Mouse (Mus musculus): ENCODE measurements at regions not wholly inside any gene's neighbourhood (a gene's known extent, or its start where the extent isn't known, plus 50 kb on each side); places are given as distances from the start of the nearest gene placed in this dataset.

- Histone ChIP-seq H3K27me3 (replicated peaks; ENCODE audit: control insufficient read depth, insufficient read depth, low read length) (no peaks in the 10 kb centered on the region), H3K4me2 (ENCODE audit: low read length) (no peak overlapping the region), H3K9me3 (ENCODE audit: control insufficient read depth, low read length) (no peaks in the 10 kb centered on the region), H3K4me3 (ENCODE audit: low read length) (no peak overlapping the region), H3K36me3 (ENCODE audit: control insufficient read depth, insufficient read depth, low read length) (no peaks in the 10 kb centered on the region), H3K9ac (ENCODE audit: low read depth, low read length) (no peak overlapping the region), H3K27ac (ENCODE audit: low read depth, low read length) (no peak overlapping the region), H3K4me1 (ENCODE audit: control insufficient read depth, insufficient read depth, low read depth, low read length) (no peaks in the 10 kb centered on the region)
- no peak for ATAC-seq
- 69% methylated on average over 4 of the region's 4 CpGs for WGBS
Observed at GRCm38 (mm10) chr1:35372751-35373150, 523.0 kb downstream of the Plekhb2 start.

GRCm38 (mm10) chr1:35380633-35381385 is 531.0 kb downstream of the Plekhb2 start:
- WGBS, result 62% methylated on average over 11 of the region's 11 CpGs
- ATAC-seq, result no peak

GRCm38 (mm10) chr1:35385430-35385829 is 535.7 kb downstream of the Plekhb2 start:
- Histone ChIP-seq H3K4me2 (ENCODE audit: low read length) (peak overlapping the region; percentile 11; the same call in 1 of the 2 replicates), H3K27me3 (replicated peaks; ENCODE audit: control insufficient read depth, insufficient read depth, low read length) (no peaks in the 10 kb centered on the region), H3K27ac (ENCODE audit: low read depth, low read length) (no peak overlapping the region), H3K9me3 (ENCODE audit: control insufficient read depth, low read length) (no peaks in the 10 kb centered on the region), H3K4me3 (ENCODE audit: low read length) (no peak overlapping the region), H3K9ac (ENCODE audit: low read depth, low read length) (no peak overlapping the region), H3K36me3 (ENCODE audit: control insufficient read depth, insufficient read depth, low read length) (no peaks in the 10 kb centered on the region), H3K4me1 (ENCODE audit: control insufficient read depth, insufficient read depth, low read depth, low read length) (no peaks in the 10 kb centered on the region; the same call in 1 of the 2 replicates)
- 35% methylated on average over 9 of the region's 9 CpGs for WGBS
- ATAC-seq, result peak; percentile 42; the same call in 1 of the 2 replicates

More at GRCm38 (mm10) chr1:35380633-35381385, 531.0 kb downstream of the Plekhb2 start:
- H3K4me3 ChIP-seq (ENCODE audit: low read length), result no peak overlapping the region
- H3K9ac ChIP-seq (ENCODE audit: low read depth, low read length), result no peak overlapping the region
- no peak overlapping the region for H3K4me2 ChIP-seq (ENCODE audit: low read length)
- no peak overlapping the region for H3K27ac ChIP-seq (ENCODE audit: low read depth, low read length)
- H3K4me1 ChIP-seq (ENCODE audit: control insufficient read depth, insufficient read depth, low read depth, low read length), result no peaks in the 10 kb centered on the region; the same call in 1 of the 2 replicates
- no peaks in the 10 kb centered on the region for H3K36me3 ChIP-seq (ENCODE audit: control insufficient read depth, insufficient read depth, low read length)
- H3K9me3 ChIP-seq (ENCODE audit: control insufficient read depth, low read length), result no peaks in the 10 kb centered on the region
- no peaks in the 10 kb centered on the region for H3K27me3 ChIP-seq (replicated peaks; ENCODE audit: control insufficient read depth, insufficient read depth, low read length)

- H3K4me3 ChIP-seq (ENCODE audit: low read length), result no peak overlapping the region
- no peak for ATAC-seq
- no peak overlapping the region for H3K9ac ChIP-seq (ENCODE audit: low read depth, low read length)
- H3K36me3 ChIP-seq (ENCODE audit: control insufficient read depth, insufficient read depth, low read length), result no peaks in the 10 kb centered on the region
- H3K9me3 ChIP-seq (ENCODE audit: control insufficient read depth, low read length), result no peaks in the 10 kb centered on the region
- WGBS, result 30% methylated on average over 6 of the region's 6 CpGs
- no peaks in the 10 kb centered on the region for H3K27me3 ChIP-seq (replicated peaks; ENCODE audit: control insufficient read depth, insufficient read depth, low read length)
- H3K4me1 ChIP-seq (ENCODE audit: control insufficient read depth, insufficient read depth, low read depth, low read length), result no peaks in the 10 kb centered on the region; the same call in none of the 2 replicates
- no peak overlapping the region for H3K27ac ChIP-seq (ENCODE audit: low read depth, low read length)
- no peak overlapping the region for H3K4me2 ChIP-seq (ENCODE audit: low read length)
Observed at GRCm38 (mm10) chr1:35388181-35388580, 538.4 kb downstream of the Plekhb2 start.

- H3K4me1 ChIP-seq (ENCODE audit: control insufficient read depth, insufficient read depth, low read depth, low read length), result no peaks in the 10 kb centered on the region; the same call in none of the 2 replicates
- no peaks in the 10 kb centered on the region for H3K36me3 ChIP-seq (ENCODE audit: control insufficient read depth, insufficient read depth, low read length)
- H3K4me2 ChIP-seq (ENCODE audit: low read length), result no peak overlapping the region
- H3K9ac ChIP-seq (ENCODE audit: low read depth, low read length), result no peak overlapping the region
- WGBS, result 90% methylated on average over 4 of the region's 4 CpGs
- no peaks in the 10 kb centered on the region for H3K27me3 ChIP-seq (replicated peaks; ENCODE audit: control insufficient read depth, insufficient read depth, low read length)
- no peaks in the 10 kb centered on the region for H3K9me3 ChIP-seq (ENCODE audit: control insufficient read depth, low read length)
- ATAC-seq, result no peak
- no peak overlapping the region for H3K27ac ChIP-seq (ENCODE audit: low read depth, low read length)
- H3K4me3 ChIP-seq (ENCODE audit: low read length), result no peak overlapping the region
Observed at GRCm38 (mm10) chr1:35390371-35390770, 540.6 kb downstream of the Plekhb2 start.

GRCm38 (mm10) chr1:35390858-35391586 is 541.2 kb downstream of the Plekhb2 start:
- Histone ChIP-seq H3K4me3 (ENCODE audit: low read length) (no peak overlapping the region), H3K9me3 (ENCODE audit: control insufficient read depth, low read length) (no peaks in the 10 kb centered on the region), H3K27me3 (replicated peaks; ENCODE audit: control insufficient read depth, insufficient read depth, low read length) (no peaks in the 10 kb centered on the region), H3K4me2 (ENCODE audit: low read length) (no peak overlapping the region), H3K4me1 (ENCODE audit: control insufficient read depth, insufficient read depth, low read depth, low read length) (no peaks in the 10 kb centered on the region; the same call in 1 of the 2 replicates), H3K36me3 (ENCODE audit: control insufficient read depth, insufficient read depth, low read length) (no peaks in the 10 kb centered on the region), H3K9ac (ENCODE audit: low read depth, low read length) (no peak overlapping the region), H3K27ac (ENCODE audit: low read depth, low read length) (no peak overlapping the region)
- no peak for ATAC-seq
- 67% methylated on average over 7 of the region's 7 CpGs for WGBS

GRCm38 (mm10) chr1:35393550-35394118 is 543.9 kb downstream of the Plekhb2 start:
- H3K27ac ChIP-seq (ENCODE audit: low read depth, low read length), result no peak overlapping the region
- no peak overlapping the region for H3K9ac ChIP-seq (ENCODE audit: low read depth, low read length)
- 48% methylated on average over 6 of the region's 6 CpGs for WGBS

GRCm38 (mm10) chr1:35400674-35401359 is 551.0 kb downstream of the Plekhb2 start:
- no peaks in the 10 kb centered on the region for H3K36me3 ChIP-seq (ENCODE audit: control insufficient read depth, insufficient read depth, low read length)
- H3K4me1 ChIP-seq (ENCODE audit: control insufficient read depth, insufficient read depth, low read depth, low read length), result peaks cover 4% of the 10 kb centered on the region

More at GRCm38 (mm10) chr1:35393550-35394118, 543.9 kb downstream of the Plekhb2 start:
- no peaks in the 10 kb centered on the region for H3K9me3 ChIP-seq (ENCODE audit: control insufficient read depth, low read length)
- H3K4me1 ChIP-seq (ENCODE audit: control insufficient read depth, insufficient read depth, low read depth, low read length), result no peaks in the 10 kb centered on the region; the same call in 1 of the 2 replicates
- ATAC-seq, result 0 out of 2 replicates have a peak, but pooled peaks have one; percentile 34
- H3K36me3 ChIP-seq (ENCODE audit: control insufficient read depth, insufficient read depth, low read length), result no peaks in the 10 kb centered on the region
- no peak overlapping the region for H3K4me3 ChIP-seq (ENCODE audit: low read length)
- no peaks in the 10 kb centered on the region for H3K27me3 ChIP-seq (replicated peaks; ENCODE audit: control insufficient read depth, insufficient read depth, low read length)
- H3K4me2 ChIP-seq (ENCODE audit: low read length), result no peak overlapping the region

More at GRCm38 (mm10) chr1:35400674-35401359, 551.0 kb downstream of the Plekhb2 start:
- no peak overlapping the region for H3K4me3 ChIP-seq (ENCODE audit: low read length)
- H3K4me2 ChIP-seq (ENCODE audit: low read length), result no peak overlapping the region
- WGBS, result 55% methylated on average over 11 of the region's 11 CpGs
- no peak overlapping the region for H3K9ac ChIP-seq (ENCODE audit: low read depth, low read length)
- no peaks in the 10 kb centered on the region for H3K9me3 ChIP-seq (ENCODE audit: control insufficient read depth, low read length)
- ATAC-seq, result peak; percentile 67
- no peaks in the 10 kb centered on the region for H3K27me3 ChIP-seq (replicated peaks; ENCODE audit: control insufficient read depth, insufficient read depth, low read length)
- H3K27ac ChIP-seq (ENCODE audit: low read depth, low read length), result no peak overlapping the region

All from hindbrain, embryonic 16.5 days (tissue).